Mouse (Mus musculus) lung, postnatal 0 days (tissue): ENCODE measurements around the gene Rspo1.

Source experiments
- CTCF ChIP-seq: IDR thresholded peaks from 2 replicates; pipeline ENCODE4 v1.5.1; 2016; ENCODE audit warnings: antibody characterized with exemption, mild to moderate bottlenecking
- EP300 ChIP-seq: IDR thresholded peaks from 2 replicates; pipeline ENCODE4 v1.6.1; 2016; ENCODE audit warnings: antibody characterized with exemption, mild to moderate bottlenecking, control low read depth

GRCm38 (mm10) chr4:125057273-125057672 lies 71.0 kb downstream of the Rspo1 start:
- no peak for TF ChIP-seq CTCF
- TF ChIP-seq EP300 = no peak
